Comparison of ENCODE assay signal across 20 mouse cellular contexts in the genomic region with DNA sequence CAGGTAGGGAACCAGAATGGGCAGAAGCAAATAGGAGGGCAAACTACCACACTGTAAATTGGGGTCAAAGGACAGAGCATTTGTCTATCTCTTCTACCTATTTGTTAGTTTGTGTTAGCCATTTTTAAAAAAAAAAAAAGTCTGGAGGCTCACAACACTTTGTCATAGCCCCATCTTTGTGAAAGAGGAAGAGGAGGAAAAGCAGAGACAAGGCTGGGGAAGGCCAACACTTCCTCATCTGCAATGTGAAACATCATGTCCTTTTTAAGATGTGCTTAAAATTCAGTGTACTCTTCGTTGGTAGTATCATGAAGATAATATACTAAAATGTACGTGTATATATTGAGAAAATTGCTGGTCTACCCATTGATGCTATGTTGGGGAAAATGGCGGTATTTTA. TPM values are rescaled to one million over a fixed set of nuclear protein-coding genes. Genes with fewer than 3 reads are reported as not detected.
DNase-seq lines count a peak whose midpoint lies in the region; ATAC-seq and TF ChIP-seq lines count a peak whose summit lies in the region.
"Had no signal": no experiment of that assay in that cellular context is flagged by ENCODE, and none has a peak within 500 bp of the region (broad histone marks: within the 10 kb centered on the region; RNA-seq: fewer than 3 reads in every experiment).

No protein-coding gene starts in this region.

- ATAC-seq in granulocyte monocyte progenitor cell, adult 5-6 weeks (replicated peaks; ENCODE audit: poor library complexity, severe bottlenecking): peak; percentile 68
- ATAC-seq in megakaryocyte progenitor cell, adult 5-6 weeks (replicated peaks; ENCODE audit: poor library complexity): peak; percentile 38; the same call in 1 of the 2 replicates
- ATAC-seq in intestine, postnatal 0 days: no peak
- ATAC-seq: forebrain, embryonic 13.5 days; forebrain, embryonic 15.5 days; forebrain, postnatal 0 days had no signal

- no peak overlapping the region for H3K4me2 ChIP-seq in intestine, postnatal 0 days (replicated peaks; ENCODE audit: low read depth)
- H3K4me2 ChIP-seq: embryonic facial prominence, embryonic 12.5 days; forebrain, embryonic 13.5 days; forebrain, embryonic 15.5 days had no signal

- H3K4me1 ChIP-seq in intestine, postnatal 0 days (replicated peaks; ENCODE audit: control insufficient read depth, insufficient read depth, low read length): no peaks in the 10 kb centered on the region
- H3K4me1 ChIP-seq: embryonic facial prominence, embryonic 10.5 days; embryonic facial prominence, embryonic 12.5 days; forebrain, embryonic 13.5 days; forebrain, embryonic 15.5 days had no signal

- no peaks in the 10 kb centered on the region for H3K36me3 ChIP-seq in intestine, postnatal 0 days (ENCODE audit: control insufficient read depth, insufficient read depth)
- H3K36me3 ChIP-seq: embryonic facial prominence, embryonic 10.5 days; embryonic facial prominence, embryonic 12.5 days; forebrain, embryonic 15.5 days had no signal

- H3K9me3 ChIP-seq in intestine, postnatal 0 days (ENCODE audit: control insufficient read depth): no peaks in the 10 kb centered on the region
- H3K9me3 ChIP-seq: embryonic facial prominence, embryonic 10.5 days; embryonic facial prominence, embryonic 12.5 days; forebrain, embryonic 13.5 days; forebrain, embryonic 15.5 days had no signal

- 79% methylated on average over 3 of the region's 3 CpGs for WGBS in intestine, postnatal 0 days

- no peak overlapping the region for H3K4me3 ChIP-seq in intestine, postnatal 0 days (ENCODE audit: low read depth, low read length)
- H3K4me3 ChIP-seq: embryonic facial prominence, embryonic 10.5 days; embryonic facial prominence, embryonic 12.5 days; forebrain, embryonic 13.5 days; forebrain, embryonic 15.5 days had no signal

- H3K9ac ChIP-seq in intestine, postnatal 0 days (ENCODE audit: low read depth, low read length): no peak overlapping the region
- H3K9ac ChIP-seq: embryonic facial prominence, embryonic 12.5 days; forebrain, embryonic 13.5 days; forebrain, embryonic 15.5 days; forebrain, postnatal 0 days had no signal

- H3K27me3 ChIP-seq in intestine, postnatal 0 days (replicated peaks; ENCODE audit: control insufficient read depth, insufficient read depth, low read length): no peaks in the 10 kb centered on the region; the same call in 1 of the 2 replicates
- H3K27me3 ChIP-seq: forebrain, embryonic 13.5 days; forebrain, embryonic 15.5 days had no signal

- peak; percentile 12 for DNase-seq in MEL-GATA-1-ER (ENCODE audit: extremely low read depth, low read depth)
- DNase-seq in lung, postnatal 36 days: no peak
- DNase-seq in gastrocnemius, postnatal 10 days: no peak
- DNase-seq: adrenal gland, adult 2 months; adrenal gland, postnatal 10 days; adrenal gland, postnatal 25 days; cerebellum, adult 11 months; cerebellum, adult 18-20 months; cerebellum, adult 8-10 months; cerebellum, adult 9-11 months; cerebellum, postnatal 14 days; cerebellum, postnatal 36 days; forebrain, postnatal 0 days had no signal

- H3K27ac ChIP-seq in intestine, postnatal 0 days (ENCODE audit: low read depth, low read length): no peak overlapping the region
- H3K27ac ChIP-seq: embryonic facial prominence, embryonic 10.5 days; embryonic facial prominence, embryonic 12.5 days; forebrain, embryonic 13.5 days; forebrain, embryonic 15.5 days had no signal

- TF ChIP-seq CTCF in intestine, postnatal 0 days (IDR thresholded peaks at IDR 0.05; ENCODE audit: low read depth): no peak

RNA-seq across cellular contexts. Expression of a gene that starts 59.1 kb away (rescaled TPM):
- 30.7 and 33.7 TPM in 2 replicates for total RNA-seq in granulocyte monocyte progenitor cell, adult 5-6 weeks (2014; fragmentation: Nextera tagmentation)
- total RNA-seq in granulocyte monocyte progenitor cell, adult 5-6 weeks (2017): 34.1 and 37.2 TPM in 2 replicates
- 36.3 and 41.6 TPM in 2 replicates for total RNA-seq in megakaryocyte progenitor cell, adult 5-6 weeks (2015)
- 36.1 and 37.6 TPM in 2 replicates for total RNA-seq in megakaryocyte progenitor cell, adult 5-6 weeks (2017)
- 37.0 and 39.9 TPM in 2 replicates for polyA plus RNA-seq in intestine, postnatal 0 days (2015; fragmentation: Nextera tagmentation; extraction: Ambion mirVana)
- 10 to 100 TPM; 22.5 to 24.9 TPM for total RNA-seq in gastrocnemius, postnatal 10 days (2021)
